Mouse (Mus musculus) small intestine, adult 2 months (tissue): ENCODE measurements around the gene Slc38a8. TPM values are rescaled to one million over a fixed set of nuclear protein-coding genes. Genes with fewer than 3 reads are reported as not detected.

Source experiments
- H3K27ac ChIP-seq: fragments of 200-500 bp; 2 replicates; pipeline ENCODE4 v1.5.1; 2012; ENCODE audit warnings: low read depth, low read length, control low read depth, inconsistent platforms; ENCODE audit not compliant: insufficient read depth
- H3K27me3 ChIP-seq: fragments of 200-500 bp; 2 replicates; pipeline ENCODE4 v1.6.1; 2012; ENCODE audit warnings: mild to moderate bottlenecking, moderate library complexity, low read length, inconsistent platforms; ENCODE audit not compliant: control insufficient read depth, insufficient read depth
- H3K36me3 ChIP-seq: fragments of 200-500 bp; 2 replicates; pipeline ENCODE4 v1.6.1; 2012; ENCODE audit warnings: mild to moderate bottlenecking, low read length, control low read depth, inconsistent platforms; ENCODE audit not compliant: control insufficient read depth, insufficient read depth
- H3K4me1 ChIP-seq: fragments of 200-500 bp; 2 replicates; pipeline ENCODE4 v1.6.1; 2012; ENCODE audit warnings: low read length, inconsistent platforms, mixed read lengths; ENCODE audit not compliant: control insufficient read depth, insufficient read depth, insufficient read length
- H3K4me3 ChIP-seq: fragments of 200-500 bp; 2 replicates; pipeline ENCODE4 v1.5.1; 2012; ENCODE audit warnings: low read depth, mild to moderate bottlenecking, control low read depth, inconsistent platforms, low read length, moderate library complexity
- CTCF ChIP-seq: fragments of 200-500 bp; IDR thresholded peaks from 2 replicates; pipeline ENCODE4 v1.5.1; 2012; ENCODE audit warnings: low read depth, mild to moderate bottlenecking, control low read depth, inconsistent platforms, low read length, moderate library complexity, mixed read lengths; ENCODE audit not compliant: insufficient replicate concordance, insufficient read length; ENCODE audit errors: extremely low read depth
- POLR2A ChIP-seq: fragments of 200-500 bp; IDR thresholded peaks from 2 replicates; pipeline ENCODE4 v1.6.1; 2012; ENCODE audit warnings: low read depth, mild to moderate bottlenecking, control low read depth, inconsistent platforms, low read length, moderate library complexity
- WGBS: fragments of 180-500 bp; shearing (Covaris S2); methylation state at CpG from one replicate; pipeline ENCODE4 v1.1.7; 2018; 5-methylcytosine and 5-hydroxymethylcytosine counted together
- polyA plus RNA-seq: library from polyadenylated mRNA; depleted of rRNA; stranded (reverse); fragments of >200 nt; gene quantifications from 2 replicates; pipeline ENCODE4 v1.2.3, GENCODE M21; 2012; rRNA removed

Gene Slc38a8
- polyA plus RNA-seq, 1 experiment, result 0.68 TPM

GRCm38 (mm10) chr8:119434569-119434968 is 66.9 kb downstream of the Slc38a8 start:
- Histone ChIP-seq H3K27ac (peak overlapping the region; percentile 72), H3K4me1 (peaks cover 46% of the 10 kb centered on the region), H3K27me3 (no peaks in the 10 kb centered on the region), H3K36me3 (no peaks in the 10 kb centered on the region), H3K4me3 (no peak overlapping the region)
- TF ChIP-seq POLR2A (no peak), CTCF (no peak)
- 36% methylated on average over 6 of the region's 6 CpGs for WGBS

GRCm38 (mm10) chr8:119433582-119434174 is 67.8 kb downstream of the Slc38a8 start, which contains the start of gene Osgin1:
Osgin1 (plus strand) TSS chr8:119434124.
- Histone ChIP-seq H3K4me3 (no peak within 1 kb of the TSS), H3K36me3 (no peaks in the 10 kb centered on the region), H3K27me3 (no peaks in the 10 kb centered on the region), H3K27ac (peak within 1 kb of the TSS; percentile 72), H3K4me1 (peaks cover 48% of the 10 kb centered on the region)
- 90% methylated on average over 13 of the region's 13 CpGs for WGBS
- TF ChIP-seq POLR2A (no peak), CTCF (no peak)

GRCm38 (mm10) chr8:119432372-119432771 is 69.1 kb downstream of the Slc38a8 start:
- H3K4me1 ChIP-seq, result peaks cover 55% of the 10 kb centered on the region
- no peak overlapping the region for H3K4me3 ChIP-seq
- no peaks in the 10 kb centered on the region for H3K36me3 ChIP-seq
- no peak for TF ChIP-seq POLR2A
- TF ChIP-seq CTCF, result no peak
- no peaks in the 10 kb centered on the region for H3K27me3 ChIP-seq
- WGBS, result 68% methylated on average over 3 of the region's 3 CpGs
- H3K27ac ChIP-seq, result no peak overlapping the region

GRCm38 (mm10) chr8:119430690-119431089 is 70.8 kb downstream of the Slc38a8 start:
- no peak overlapping the region for H3K4me3 ChIP-seq
- H3K36me3 ChIP-seq, result no peaks in the 10 kb centered on the region
- H3K27ac ChIP-seq, result no peak overlapping the region
- TF ChIP-seq CTCF, result no peak
- TF ChIP-seq POLR2A, result no peak
- H3K27me3 ChIP-seq, result no peaks in the 10 kb centered on the region
- WGBS, result 94% methylated on average over 7 of the region's 7 CpGs
- H3K4me1 ChIP-seq, result peaks cover 52% of the 10 kb centered on the region

- H3K27ac ChIP-seq, result no peak overlapping the region
- TF ChIP-seq POLR2A (no peak), CTCF (no peak)
These were observed 71.2 kb downstream of the Slc38a8 start for GRCm38 (mm10) chr8:119430250-119430649.

More at GRCm38 (mm10) chr8:119430250-119430649, 71.2 kb downstream of the Slc38a8 start:
- WGBS, result 59% methylated on average over 8 of the region's 8 CpGs
- no peaks in the 10 kb centered on the region for H3K36me3 ChIP-seq
- no peak overlapping the region for H3K4me3 ChIP-seq
- H3K4me1 ChIP-seq, result peaks cover 51% of the 10 kb centered on the region
- no peaks in the 10 kb centered on the region for H3K27me3 ChIP-seq

Other genes starting within 250 kb of the Slc38a8 start
- 53.4 and 94.0 TPM in 2 replicates for gene Hsbp1, start 157.2 kb downstream of the Slc38a8 start, polyA plus RNA-seq
- gene Mlycd, start 106.8 kb downstream of the Slc38a8 start, polyA plus RNA-seq, result 29.0 and 49.6 TPM in 2 replicates
- gene Osgin1, start 67.6 kb downstream of the Slc38a8 start, polyA plus RNA-seq, result 78.7 and 306 TPM in 2 replicates
- 0.44 and 0.72 TPM in 2 replicates for gene Necab2, start 55.0 kb downstream of the Slc38a8 start, polyA plus RNA-seq
- gene Mbtps1, start 57.0 kb upstream of the Slc38a8 start, polyA plus RNA-seq, result 24.4 and 43.1 TPM in 2 replicates
- gene Hsdl1, start 73.5 kb upstream of the Slc38a8 start, polyA plus RNA-seq, result 13.4 and 20.9 TPM in 2 replicates
- 3.7 and 9.4 TPM in 2 replicates for gene Dnaaf1, start 73.5 kb upstream of the Slc38a8 start, polyA plus RNA-seq
- gene Taf1c, start 103.5 kb upstream of the Slc38a8 start, polyA plus RNA-seq, result 15.9 and 23.6 TPM in 2 replicates
- 0.27 and 0.96 TPM in 2 replicates for gene Adad2, start 111.0 kb upstream of the Slc38a8 start, polyA plus RNA-seq
- 0.38 and 0.82 TPM in 2 replicates for gene Kcng4, start 134.0 kb upstream of the Slc38a8 start, polyA plus RNA-seq
- 33.8 and 34.5 TPM in 2 replicates for gene Wfdc1, start 164.7 kb upstream of the Slc38a8 start, polyA plus RNA-seq
- gene Atp2c2, start 198.3 kb upstream of the Slc38a8 start, polyA plus RNA-seq, result 3.0 and 4.8 TPM in 2 replicates